Mouse (Mus musculus): ENCODE data around the gene Fam221b. TPM values are rescaled to one million over a fixed set of nuclear protein-coding genes. Genes with fewer than 3 reads are reported as not detected.
A peak's percentile ranks its signal among the peaks of the same experiment; 100 is the strongest.

The Fam221b gene
- polyA plus RNA-seq, 1 experiment, result not detected

GRCm38 (mm10) chr4:43633736-43634135 lies 35.2 kb downstream of the Fam221b start:
- TF ChIP-seq POLR2A (IDR thresholded peaks at IDR 0.05; ENCODE audit: borderline replicate concordance, control insufficient read depth, low read depth, low read length), result no peak
- TF ChIP-seq CTCF (IDR thresholded peaks at IDR 0.05; ENCODE audit: control insufficient read depth, insufficient read depth, low read length), result no peak
- WGBS, result 81% methylated on average over 2 of the region's 2 CpGs
- no peak overlapping the region for H3K4me3 ChIP-seq (replicated peaks; ENCODE audit: control insufficient read depth, low read depth, low read length)
- no peaks in the 10 kb centered on the region for H3K4me1 ChIP-seq (ENCODE audit: control insufficient read depth, insufficient read depth, low read length)
- no peak overlapping the region for H3K27ac ChIP-seq (ENCODE audit: control insufficient read depth, insufficient read depth, low read depth, low read length, poor library complexity)

GRCm38 (mm10) chr4:43633296-43633695 lies 35.6 kb downstream of the Fam221b start:
- Histone ChIP-seq H3K4me3 (replicated peaks; ENCODE audit: control insufficient read depth, low read depth, low read length) (no peak overlapping the region), H3K4me1 (ENCODE audit: control insufficient read depth, insufficient read depth, low read length) (no peaks in the 10 kb centered on the region), H3K27ac (ENCODE audit: control insufficient read depth, insufficient read depth, low read depth, low read length, poor library complexity) (no peak overlapping the region)
- WGBS, result 79% methylated on average over 8 of the region's 8 CpGs
- TF ChIP-seq CTCF (IDR thresholded peaks at IDR 0.05; ENCODE audit: control insufficient read depth, insufficient read depth, low read length) (no peak), POLR2A (IDR thresholded peaks at IDR 0.05; ENCODE audit: borderline replicate concordance, control insufficient read depth, low read depth, low read length) (no peak)

- Histone ChIP-seq H3K27ac (ENCODE audit: control insufficient read depth, insufficient read depth, low read depth, low read length, poor library complexity) (no peak overlapping the region), H3K4me1 (ENCODE audit: control insufficient read depth, insufficient read depth, low read length) (no peaks in the 10 kb centered on the region), H3K4me3 (replicated peaks; ENCODE audit: control insufficient read depth, low read depth, low read length) (no peak overlapping the region)
- no peak for TF ChIP-seq POLR2A (IDR thresholded peaks at IDR 0.05; ENCODE audit: borderline replicate concordance, control insufficient read depth, low read depth, low read length)
- TF ChIP-seq CTCF (IDR thresholded peaks at IDR 0.05; ENCODE audit: control insufficient read depth, insufficient read depth, low read length), result no peak
- 79% methylated on average over 42 of the region's 42 CpGs for WGBS
Measured at GRCm38 (mm10) chr4:43631956-43632920, 36.7 kb downstream of the Fam221b start.

- Histone ChIP-seq H3K27ac (ENCODE audit: control insufficient read depth, insufficient read depth, low read depth, low read length, poor library complexity) (no peak within 1 kb of the TSS), H3K4me1 (ENCODE audit: control insufficient read depth, insufficient read depth, low read length) (no peaks in the 10 kb centered on the region), H3K4me3 (replicated peaks; ENCODE audit: control insufficient read depth, low read depth, low read length) (no peak within 1 kb of the TSS)
- TF ChIP-seq POLR2A (IDR thresholded peaks at IDR 0.05; ENCODE audit: borderline replicate concordance, control insufficient read depth, low read depth, low read length) (no peak), CTCF (IDR thresholded peaks at IDR 0.05; ENCODE audit: control insufficient read depth, insufficient read depth, low read length) (no peak)
- WGBS, result 3% methylated on average over 61 of the region's 70 CpGs
Measured at GRCm38 (mm10) chr4:43631046-43631955, 37.6 kb downstream of the Fam221b start, which contains the start of gene Npr2. Gene Npr2, plus strand, starts transcription at chr4:43631935.

- no peak overlapping the region for H3K27ac ChIP-seq (ENCODE audit: control insufficient read depth, insufficient read depth, low read depth, low read length, poor library complexity)
- H3K4me3 ChIP-seq (replicated peaks; ENCODE audit: control insufficient read depth, low read depth, low read length), result no peak overlapping the region
- H3K4me1 ChIP-seq (ENCODE audit: control insufficient read depth, insufficient read depth, low read length), result no peaks in the 10 kb centered on the region
- WGBS, result 44% methylated on average over 5 of the region's 5 CpGs
- no peak for TF ChIP-seq CTCF (IDR thresholded peaks at IDR 0.05; ENCODE audit: control insufficient read depth, insufficient read depth, low read length)
- TF ChIP-seq POLR2A (IDR thresholded peaks at IDR 0.05; ENCODE audit: borderline replicate concordance, control insufficient read depth, low read depth, low read length), result no peak
Measured at GRCm38 (mm10) chr4:43630671-43631045, 38.3 kb downstream of the Fam221b start.

GRCm38 (mm10) chr4:43630030-43630581 lies 38.8 kb downstream of the Fam221b start:
- no peaks in the 10 kb centered on the region for H3K4me1 ChIP-seq (ENCODE audit: control insufficient read depth, insufficient read depth, low read length)
- H3K4me3 ChIP-seq (replicated peaks; ENCODE audit: control insufficient read depth, low read depth, low read length), result no peak overlapping the region
- TF ChIP-seq CTCF (IDR thresholded peaks at IDR 0.05; ENCODE audit: control insufficient read depth, insufficient read depth, low read length) (peak; percentile 51), POLR2A (IDR thresholded peaks at IDR 0.05; ENCODE audit: borderline replicate concordance, control insufficient read depth, low read depth, low read length) (no peak)
- 9% methylated on average over 5 of the region's 5 CpGs for WGBS
- H3K27ac ChIP-seq (ENCODE audit: control insufficient read depth, insufficient read depth, low read depth, low read length, poor library complexity), result no peak overlapping the region

- Histone ChIP-seq H3K27ac (ENCODE audit: control insufficient read depth, insufficient read depth, low read depth, low read length, poor library complexity) (no peak overlapping the region), H3K4me3 (replicated peaks; ENCODE audit: control insufficient read depth, low read depth, low read length) (no peak overlapping the region), H3K4me1 (ENCODE audit: control insufficient read depth, insufficient read depth, low read length) (no peaks in the 10 kb centered on the region)
- no peak for TF ChIP-seq CTCF (IDR thresholded peaks at IDR 0.05; ENCODE audit: control insufficient read depth, insufficient read depth, low read length)
- TF ChIP-seq POLR2A (IDR thresholded peaks at IDR 0.05; ENCODE audit: borderline replicate concordance, control insufficient read depth, low read depth, low read length), result no peak
- 62% methylated on average over 20 of the region's 20 CpGs for WGBS
Measured at GRCm38 (mm10) chr4:43629106-43629817, 39.7 kb downstream of the Fam221b start.

Data from bone marrow, adult 2 months (tissue).